Mouse (Mus musculus): ENCODE data around the gene Mtif3. TPM values are rescaled to one million over a fixed set of nuclear protein-coding genes. Genes with fewer than 3 reads are reported as not detected.

Mtif3 gene
- polyA plus RNA-seq, 1 experiment from 2014 or later = 27.8 TPM

GRCm38 (mm10) chr5:146981376-146981775 is 17.8 kb upstream of the Mtif3 start:
- WGBS = 83% methylated on average over 6 of the region's 6 CpGs
- no peaks in the 10 kb centered on the region for H3K4me1 ChIP-seq (replicated peaks)
- no peak for ATAC-seq
- H3K9ac ChIP-seq = no peak overlapping the region
- H3K36me3 ChIP-seq = no peaks in the 10 kb centered on the region
- H3K27me3 ChIP-seq (replicated peaks) = 0 out of 2 replicates have a peak, but pooled peaks cover 2% of the 10 kb centered on the region
- H3K4me3 ChIP-seq (replicated peaks) = no peak overlapping the region
- no peaks in the 10 kb centered on the region for H3K9me3 ChIP-seq
- no peak overlapping the region for H3K4me2 ChIP-seq (replicated peaks)
- H3K27ac ChIP-seq = no peak overlapping the region

GRCm38 (mm10) chr5:146974781-146975123 is 11.2 kb upstream of the Mtif3 start:
- no peak overlapping the region for H3K9ac ChIP-seq
- no peak for ATAC-seq
- peaks cover 6% of the 10 kb centered on the region; the same call in 1 of the 2 replicates for H3K4me1 ChIP-seq (replicated peaks)
- H3K27ac ChIP-seq = 0 out of 2 replicates have a peak overlapping the region, but pooled peaks have one; percentile 9
- H3K36me3 ChIP-seq = no peaks in the 10 kb centered on the region
- H3K4me3 ChIP-seq (replicated peaks) = no peak overlapping the region
- no peaks in the 10 kb centered on the region for H3K9me3 ChIP-seq
- H3K4me2 ChIP-seq (replicated peaks) = peak overlapping the region; percentile 30
- 23% methylated on average over 13 of the region's 13 CpGs for WGBS
- no peaks in the 10 kb centered on the region for H3K27me3 ChIP-seq (replicated peaks)

- Histone ChIP-seq H3K27ac (0 out of 2 replicates have a peak overlapping the region, but pooled peaks have one; percentile 9), H3K4me3 (replicated peaks) (no peak overlapping the region), H3K27me3 (replicated peaks) (no peaks in the 10 kb centered on the region), H3K9ac (no peak overlapping the region), H3K4me1 (replicated peaks) (peaks cover 6% of the 10 kb centered on the region; the same call in 1 of the 2 replicates), H3K4me2 (replicated peaks) (peak overlapping the region; percentile 30), H3K9me3 (no peaks in the 10 kb centered on the region), H3K36me3 (no peaks in the 10 kb centered on the region)
- no peak for ATAC-seq
- 71% methylated on average over 25 of the region's 25 CpGs for WGBS
Measured at GRCm38 (mm10) chr5:146973858-146974780, 10.5 kb upstream of the Mtif3 start.

GRCm38 (mm10) chr5:146973353-146973752 is 9.8 kb upstream of the Mtif3 start:
- ATAC-seq = no peak
- peaks cover 6% of the 10 kb centered on the region; the same call in 1 of the 2 replicates for H3K4me1 ChIP-seq (replicated peaks)
- no peaks in the 10 kb centered on the region for H3K27me3 ChIP-seq (replicated peaks)
- H3K9me3 ChIP-seq = no peaks in the 10 kb centered on the region
- H3K27ac ChIP-seq = no peak overlapping the region
- no peaks in the 10 kb centered on the region for H3K36me3 ChIP-seq
- WGBS = 90% methylated on average over 9 of the region's 9 CpGs
- no peak overlapping the region for H3K4me2 ChIP-seq (replicated peaks)
- H3K4me3 ChIP-seq (replicated peaks) = no peak overlapping the region
- H3K9ac ChIP-seq = no peak overlapping the region

GRCm38 (mm10) chr5:146971776-146972561 is 8.4 kb upstream of the Mtif3 start:
- ATAC-seq = no peak
- WGBS = 65% methylated on average over 10 of the region's 10 CpGs
- H3K27ac ChIP-seq = no peak overlapping the region

GRCm38 (mm10) chr5:146968695-146969393 is 5.2 kb upstream of the Mtif3 start:
- WGBS = 76% methylated on average over 13 of the region's 13 CpGs
- H3K4me3 ChIP-seq (replicated peaks) = no peak overlapping the region
- no peaks in the 10 kb centered on the region for H3K9me3 ChIP-seq
- no peaks in the 10 kb centered on the region for H3K27me3 ChIP-seq (replicated peaks)
- H3K4me2 ChIP-seq (replicated peaks) = no peak overlapping the region
- no peaks in the 10 kb centered on the region for H3K36me3 ChIP-seq
- H3K9ac ChIP-seq = no peak overlapping the region
- H3K27ac ChIP-seq = no peak overlapping the region
- ATAC-seq = no peak
- H3K4me1 ChIP-seq (replicated peaks) = no peaks in the 10 kb centered on the region

More at GRCm38 (mm10) chr5:146971776-146972561, 8.4 kb upstream of the Mtif3 start:
- no peaks in the 10 kb centered on the region for H3K36me3 ChIP-seq
- H3K4me2 ChIP-seq (replicated peaks) = no peak overlapping the region
- no peak overlapping the region for H3K4me3 ChIP-seq (replicated peaks)
- H3K9ac ChIP-seq = no peak overlapping the region
- peaks cover 6% of the 10 kb centered on the region; the same call in 1 of the 2 replicates for H3K4me1 ChIP-seq (replicated peaks)
- no peaks in the 10 kb centered on the region for H3K9me3 ChIP-seq
- H3K27me3 ChIP-seq (replicated peaks) = no peaks in the 10 kb centered on the region

- Histone ChIP-seq H3K4me1 (replicated peaks) (peaks cover 5% of the 10 kb centered on the region; the same call in 1 of the 2 replicates), H3K27me3 (replicated peaks) (no peaks in the 10 kb centered on the region), H3K9ac (peak overlapping the region; percentile 13; the same call in 1 of the 2 replicates), H3K36me3 (no peaks in the 10 kb centered on the region; the same call in 1 of the 2 replicates), H3K9me3 (no peaks in the 10 kb centered on the region), H3K27ac (no peak overlapping the region), H3K4me3 (replicated peaks) (peak overlapping the region; percentile 90), H3K4me2 (replicated peaks) (peak overlapping the region; percentile 52)
- 53% methylated on average over 8 of the region's 8 CpGs for WGBS
- peak; percentile 57 for ATAC-seq
Measured at GRCm38 (mm10) chr5:146963937-146964278, 308 bp upstream of the Mtif3 start.

- WGBS = 89% methylated on average over 18 of the region's 18 CpGs
- H3K36me3 ChIP-seq = peaks cover 45% of the 10 kb centered on the region
Measured at GRCm38 (mm10) chr5:146956678-146957077, 6.9 kb downstream of the Mtif3 start.

GRCm38 (mm10) chr5:146955651-146956050 is 7.9 kb downstream of the Mtif3 start:
- H3K4me2 ChIP-seq (replicated peaks) = no peak overlapping the region
- peaks cover 51% of the 10 kb centered on the region for H3K36me3 ChIP-seq
- no peaks in the 10 kb centered on the region for H3K27me3 ChIP-seq (replicated peaks)
- no peak overlapping the region for H3K4me3 ChIP-seq (replicated peaks)
- H3K4me1 ChIP-seq (replicated peaks) = no peaks in the 10 kb centered on the region
- H3K9me3 ChIP-seq = no peaks in the 10 kb centered on the region
- H3K27ac ChIP-seq = no peak overlapping the region
- ATAC-seq = no peak
- H3K9ac ChIP-seq = no peak overlapping the region
- 77% methylated on average over 5 of the region's 5 CpGs for WGBS

More at GRCm38 (mm10) chr5:146956678-146957077, 6.9 kb downstream of the Mtif3 start:
- Histone ChIP-seq H3K27me3 (replicated peaks) (no peaks in the 10 kb centered on the region), H3K4me3 (replicated peaks) (no peak overlapping the region), H3K4me2 (replicated peaks) (no peak overlapping the region), H3K27ac (no peak overlapping the region), H3K9ac (no peak overlapping the region), H3K4me1 (replicated peaks) (no peaks in the 10 kb centered on the region), H3K9me3 (no peaks in the 10 kb centered on the region)
- no peak for ATAC-seq

GRCm38 (mm10) chr5:146954576-146954975 is 9.0 kb downstream of the Mtif3 start:
- H3K27me3 ChIP-seq (replicated peaks) = no peaks in the 10 kb centered on the region
- peaks cover 7% of the 10 kb centered on the region for H3K4me1 ChIP-seq (replicated peaks)
- ATAC-seq = no peak
- H3K4me2 ChIP-seq (replicated peaks) = no peak overlapping the region
- no peaks in the 10 kb centered on the region for H3K9me3 ChIP-seq
- no peak overlapping the region for H3K4me3 ChIP-seq (replicated peaks)
- 91% methylated on average over 7 of the region's 7 CpGs for WGBS
- no peak overlapping the region for H3K27ac ChIP-seq
- peaks cover 51% of the 10 kb centered on the region for H3K36me3 ChIP-seq
- H3K9ac ChIP-seq = no peak overlapping the region

- peak within 1 kb of the TSS; percentile 76 for H3K4me3 ChIP-seq (replicated peaks)
- no peaks in the 10 kb centered on the region for H3K27me3 ChIP-seq (replicated peaks)
- H3K27ac ChIP-seq = peak within 1 kb of the TSS; percentile 95
- H3K9me3 ChIP-seq = no peaks in the 10 kb centered on the region
- peak within 1 kb of the TSS; percentile 81 for H3K9ac ChIP-seq
- ATAC-seq = peak; percentile 97
- H3K4me2 ChIP-seq (replicated peaks) = peak within 1 kb of the TSS; percentile 83
- WGBS = under 1% methylated on average over 62 of the region's 62 CpGs
- H3K36me3 ChIP-seq = peaks cover 25% of the 10 kb centered on the region
- peaks cover 11% of the 10 kb centered on the region for H3K4me1 ChIP-seq (replicated peaks)
Measured at GRCm38 (mm10) chr5:146948508-146949088, 15.0 kb downstream of the Mtif3 start, which contains the start of gene Gtf3a. Gtf3a (plus strand) TSS chr5:146948657.
